Mouse (Mus musculus) stomach, postnatal 0 days (tissue): ENCODE results near the gene U2surp.

Source experiments
- CTCF ChIP-seq: IDR thresholded peaks from 2 replicates; pipeline ENCODE4 v1.5.1; 2016; ENCODE audit warnings: antibody characterized with exemption, low read depth, mild to moderate bottlenecking, moderate library complexity
- EP300 ChIP-seq: optimal IDR thresholded peaks from 2 replicates; pipeline ENCODE3; 2016; ENCODE audit warnings: antibody characterized with exemption

GRCm38 (mm10) chr9:95521566-95521965 lies 9.8 kb upstream of the U2surp start:
- TF ChIP-seq CTCF, result no peak
- TF ChIP-seq EP300, result no peak
